Mouse (Mus musculus): ENCODE measurements around the gene Frmd4a. TPM values are rescaled to one million over a fixed set of nuclear protein-coding genes. Genes with fewer than 3 reads are reported as not detected.

The Frmd4a gene
- polyA plus RNA-seq, 1 experiment from 2014 or later, result 64.3 TPM

- WGBS, result 88% methylated on average over 5 of the region's 5 CpGs
- Histone ChIP-seq H3K27me3 (ENCODE audit: low read depth, poor library complexity, severe bottlenecking) (no peaks in the 10 kb centered on the region), H3K36me3 (peaks cover 65% of the 10 kb centered on the region), H3K27ac (no peak overlapping the region), H3K4me3 (no peak overlapping the region), H3K9me3 (replicated peaks) (no peaks in the 10 kb centered on the region), H3K4me1 (peaks cover 15% of the 10 kb centered on the region)
- no peak for DNase-seq (ENCODE audit: low spot score)
Observed at GRCm38 (mm10) chr2:4509739-4510138, 492.2 kb downstream of the Frmd4a start.

GRCm38 (mm10) chr2:4510208-4511079 lies 492.9 kb downstream of the Frmd4a start:
- H3K27ac ChIP-seq, result no peak overlapping the region
- H3K9me3 ChIP-seq (replicated peaks), result no peaks in the 10 kb centered on the region
- H3K36me3 ChIP-seq, result peaks cover 67% of the 10 kb centered on the region
- 77% methylated on average over 11 of the region's 11 CpGs for WGBS
- DNase-seq (ENCODE audit: low spot score), result no peak
- no peaks in the 10 kb centered on the region for H3K27me3 ChIP-seq (ENCODE audit: low read depth, poor library complexity, severe bottlenecking)
- H3K4me3 ChIP-seq, result no peak overlapping the region
- H3K4me1 ChIP-seq, result peaks cover 15% of the 10 kb centered on the region

DNA sequence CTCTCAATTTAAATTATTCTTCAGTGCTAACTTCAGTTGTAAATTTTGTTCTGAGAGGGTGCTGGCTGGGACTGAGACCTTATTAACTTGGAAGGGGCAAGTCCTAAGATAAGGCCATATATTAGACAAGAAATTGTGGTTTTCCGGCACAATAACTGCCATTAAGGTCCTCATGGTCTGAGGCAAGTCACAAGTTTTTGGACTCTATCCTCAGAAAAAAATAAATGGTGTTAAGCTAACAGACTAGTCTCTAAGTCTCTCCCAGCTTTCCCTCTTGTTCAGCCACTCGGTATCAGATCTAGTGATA lies 493.5 kb downstream of the Frmd4a start:
- no peaks in the 10 kb centered on the region for H3K9me3 ChIP-seq (replicated peaks)
- no peak for DNase-seq (ENCODE audit: low spot score)
- H3K36me3 ChIP-seq, result peaks cover 67% of the 10 kb centered on the region
- H3K27me3 ChIP-seq (ENCODE audit: low read depth, poor library complexity, severe bottlenecking), result no peaks in the 10 kb centered on the region
- H3K27ac ChIP-seq, result no peak overlapping the region
- peaks cover 15% of the 10 kb centered on the region for H3K4me1 ChIP-seq
- 89% methylated on average over 2 of the region's 2 CpGs for WGBS
- no peak overlapping the region for H3K4me3 ChIP-seq

DNA sequence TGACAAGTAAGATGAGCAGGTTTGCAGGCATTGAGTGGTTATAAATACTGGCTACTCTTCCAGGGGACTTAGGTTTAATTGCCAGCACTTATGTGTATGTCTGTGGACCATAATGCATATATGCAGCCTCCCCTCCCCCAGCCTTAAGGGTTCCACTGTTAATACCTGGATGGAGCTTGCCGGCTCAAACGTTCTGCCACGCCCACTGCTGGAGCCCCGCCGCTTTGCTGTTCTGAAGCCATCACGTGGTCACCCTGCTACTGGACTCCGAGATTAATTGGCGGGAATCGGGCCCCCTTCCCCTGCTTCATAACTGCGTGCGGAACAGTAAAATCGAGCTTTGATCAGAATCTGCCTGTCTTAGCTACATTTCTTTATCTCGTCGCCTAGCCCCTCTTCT lies 495.1 kb downstream of the Frmd4a start:
- H3K4me1 ChIP-seq, result peaks cover 20% of the 10 kb centered on the region
- H3K27ac ChIP-seq, result no peak overlapping the region
- peaks cover 58% of the 10 kb centered on the region for H3K36me3 ChIP-seq
- no peaks in the 10 kb centered on the region for H3K9me3 ChIP-seq (replicated peaks)
- H3K27me3 ChIP-seq (ENCODE audit: low read depth, poor library complexity, severe bottlenecking), result no peaks in the 10 kb centered on the region
- no peak for DNase-seq (ENCODE audit: low spot score)
- H3K4me3 ChIP-seq, result no peak overlapping the region
- WGBS, result 51% methylated on average over 14 of the region's 14 CpGs

DNA sequence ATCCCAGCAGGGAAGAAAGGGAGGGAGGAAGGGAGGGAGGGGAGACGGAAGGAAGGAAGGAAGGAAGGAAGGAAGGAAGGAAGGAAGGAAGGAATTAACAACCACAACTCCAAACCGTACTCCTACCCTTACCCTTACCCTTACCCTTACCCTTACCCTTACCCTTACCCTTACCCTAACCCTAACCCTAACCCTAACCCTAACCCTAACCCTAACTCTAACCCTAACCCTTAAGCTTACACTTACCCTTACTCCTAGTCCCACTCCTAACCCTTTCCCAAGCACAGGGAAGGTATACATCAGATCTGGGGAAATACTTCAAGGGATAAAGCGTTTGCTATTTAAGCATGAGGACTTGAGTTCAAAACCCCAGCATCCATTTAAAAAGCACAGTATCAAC lies 498.4 kb downstream of the Frmd4a start:
- Histone ChIP-seq H3K9me3 (replicated peaks) (no peaks in the 10 kb centered on the region), H3K36me3 (peaks cover 61% of the 10 kb centered on the region), H3K27me3 (ENCODE audit: low read depth, poor library complexity, severe bottlenecking) (no peaks in the 10 kb centered on the region), H3K4me3 (no peak overlapping the region), H3K27ac (no peak overlapping the region), H3K4me1 (peaks cover 11% of the 10 kb centered on the region)
- DNase-seq (ENCODE audit: low spot score), result no peak
- WGBS, result 88% methylated on average over 3 of the region's 3 CpGs

- DNase-seq (ENCODE audit: low spot score), result no peak
- no peak overlapping the region for H3K27ac ChIP-seq
Observed at GRCm38 (mm10) chr2:4516819-4517552, 499.5 kb downstream of the Frmd4a start.

DNA sequence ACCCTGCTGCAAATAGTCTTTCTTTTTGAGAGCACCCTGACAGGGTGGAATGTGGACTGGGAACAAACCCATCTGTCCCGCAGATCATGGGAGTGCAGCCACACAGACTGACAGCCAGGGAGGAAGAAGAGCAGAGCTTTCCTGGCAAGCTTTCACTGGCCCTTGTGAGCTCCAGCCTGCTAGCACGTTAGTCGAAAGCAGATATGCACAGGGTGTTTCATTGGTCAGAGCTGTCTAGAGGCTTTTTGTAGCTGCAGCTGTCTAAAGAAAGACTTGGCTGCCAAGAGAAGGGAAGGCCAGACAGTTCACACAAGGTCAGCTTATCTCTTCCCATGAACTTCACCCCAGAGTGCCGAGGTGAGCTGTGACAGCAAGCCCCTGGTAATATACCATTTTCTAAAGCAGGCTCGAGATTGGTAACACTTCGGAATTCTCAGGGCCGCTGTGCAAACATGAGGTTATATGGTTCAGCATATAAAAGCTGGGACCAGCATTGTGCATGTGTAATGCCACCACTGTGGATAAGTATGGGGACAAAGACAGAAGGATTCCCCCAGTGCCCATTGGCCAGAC lies 500.1 kb downstream of the Frmd4a start:
- Histone ChIP-seq H3K4me1 (peaks cover 9% of the 10 kb centered on the region), H3K27me3 (ENCODE audit: low read depth, poor library complexity, severe bottlenecking) (no peaks in the 10 kb centered on the region), H3K4me3 (no peak overlapping the region), H3K27ac (0 out of 2 replicates have a peak overlapping the region, but pooled peaks have one; percentile 34), H3K9me3 (replicated peaks) (no peaks in the 10 kb centered on the region), H3K36me3 (peaks cover 76% of the 10 kb centered on the region)
- DNase-seq (ENCODE audit: low spot score), result no peak
- WGBS, result 60% methylated on average over 7 of the region's 7 CpGs

More at GRCm38 (mm10) chr2:4516819-4517552, 499.5 kb downstream of the Frmd4a start:
- Histone ChIP-seq H3K4me1 (peaks cover 11% of the 10 kb centered on the region), H3K9me3 (replicated peaks) (no peaks in the 10 kb centered on the region), H3K36me3 (peaks cover 71% of the 10 kb centered on the region), H3K4me3 (no peak overlapping the region), H3K27me3 (ENCODE audit: low read depth, poor library complexity, severe bottlenecking) (no peaks in the 10 kb centered on the region)
- WGBS, result 70% methylated on average over 7 of the region's 7 CpGs

- peaks cover 16% of the 10 kb centered on the region for H3K4me1 ChIP-seq
- DNase-seq (ENCODE audit: low spot score), result no peak
- peaks cover 67% of the 10 kb centered on the region for H3K36me3 ChIP-seq
- no peaks in the 10 kb centered on the region for H3K27me3 ChIP-seq (ENCODE audit: low read depth, poor library complexity, severe bottlenecking)
- no peaks in the 10 kb centered on the region for H3K9me3 ChIP-seq (replicated peaks)
- H3K27ac ChIP-seq, result no peak overlapping the region
- H3K4me3 ChIP-seq, result no peak overlapping the region
Observed at GRCm38 (mm10) chr2:4518549-4518948, 501.0 kb downstream of the Frmd4a start.

- H3K9me3 ChIP-seq (replicated peaks), result no peaks in the 10 kb centered on the region
- peak overlapping the region; percentile 36; the same call in 1 of the 2 replicates for H3K27ac ChIP-seq
- WGBS, result 11% methylated on average over 1 of the region's 1 CpGs
- H3K27me3 ChIP-seq (ENCODE audit: low read depth, poor library complexity, severe bottlenecking), result no peaks in the 10 kb centered on the region
- peaks cover 68% of the 10 kb centered on the region for H3K36me3 ChIP-seq
- H3K4me3 ChIP-seq, result no peak overlapping the region
- H3K4me1 ChIP-seq, result peaks cover 14% of the 10 kb centered on the region
- DNase-seq (ENCODE audit: low spot score), result no peak
Observed at GRCm38 (mm10) chr2:4522769-4523487, 505.4 kb downstream of the Frmd4a start.

DNA sequence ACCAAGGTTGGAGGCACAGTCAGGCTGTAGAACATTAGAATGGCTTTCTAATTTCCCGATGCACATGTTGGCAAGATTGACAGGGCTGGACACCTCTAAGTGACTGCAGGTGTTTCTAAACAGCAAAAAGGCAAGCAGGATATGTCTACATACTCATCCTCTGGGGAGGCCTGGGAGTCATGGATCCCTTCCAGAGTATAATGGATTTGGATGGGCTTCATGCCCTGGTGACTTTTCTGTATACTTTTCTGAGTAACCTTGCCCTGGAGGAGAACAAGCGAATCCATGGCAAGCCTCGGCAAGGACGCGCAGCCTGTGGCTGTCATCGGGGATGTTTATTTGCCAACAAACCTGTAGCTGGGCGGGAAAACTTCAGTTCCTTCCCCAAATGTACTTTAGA lies 509.6 kb downstream of the Frmd4a start:
- WGBS, result 88% methylated on average over 7 of the region's 7 CpGs
- no peaks in the 10 kb centered on the region for H3K9me3 ChIP-seq (replicated peaks)
- no peak for DNase-seq (ENCODE audit: low spot score)
- no peak overlapping the region for H3K4me3 ChIP-seq
- H3K36me3 ChIP-seq, result peaks cover 65% of the 10 kb centered on the region
- no peaks in the 10 kb centered on the region for H3K27me3 ChIP-seq (ENCODE audit: low read depth, poor library complexity, severe bottlenecking)
- H3K4me1 ChIP-seq, result peaks cover 17% of the 10 kb centered on the region
- H3K27ac ChIP-seq, result no peak overlapping the region

DNA sequence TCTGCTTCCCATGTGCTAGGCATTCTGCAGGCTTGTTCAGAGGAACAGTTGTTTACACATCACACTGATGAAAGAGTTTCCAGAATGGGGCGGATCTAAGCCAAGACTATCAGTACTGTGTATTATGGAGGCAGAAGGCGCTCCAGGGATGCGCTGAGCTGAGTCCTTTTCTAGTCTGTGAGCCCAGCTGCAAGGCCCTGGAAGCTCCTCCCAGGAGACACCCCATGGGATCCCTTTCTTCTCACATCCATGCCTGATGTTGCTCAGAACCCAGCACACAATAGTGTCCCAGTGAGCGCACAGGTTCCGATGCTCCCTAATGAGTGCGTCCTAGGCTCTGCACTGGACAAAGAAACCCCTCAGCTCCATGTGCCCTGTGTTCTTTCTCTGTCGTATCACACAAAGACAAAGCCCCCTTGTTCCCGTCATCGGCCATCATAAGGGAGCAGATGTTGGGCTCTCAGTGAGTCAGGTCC lies 511.8 kb downstream of the Frmd4a start:
- Histone ChIP-seq H3K36me3 (peaks cover 76% of the 10 kb centered on the region), H3K4me3 (no peak overlapping the region), H3K4me1 (0 out of 2 replicates have a peak, but pooled peaks cover 3% of the 10 kb centered on the region), H3K9me3 (replicated peaks) (no peaks in the 10 kb centered on the region), H3K27me3 (ENCODE audit: low read depth, poor library complexity, severe bottlenecking) (no peaks in the 10 kb centered on the region), H3K27ac (peak overlapping the region; percentile 54)
- no peak for DNase-seq (ENCODE audit: low spot score)
- 82% methylated on average over 9 of the region's 9 CpGs for WGBS

DNA sequence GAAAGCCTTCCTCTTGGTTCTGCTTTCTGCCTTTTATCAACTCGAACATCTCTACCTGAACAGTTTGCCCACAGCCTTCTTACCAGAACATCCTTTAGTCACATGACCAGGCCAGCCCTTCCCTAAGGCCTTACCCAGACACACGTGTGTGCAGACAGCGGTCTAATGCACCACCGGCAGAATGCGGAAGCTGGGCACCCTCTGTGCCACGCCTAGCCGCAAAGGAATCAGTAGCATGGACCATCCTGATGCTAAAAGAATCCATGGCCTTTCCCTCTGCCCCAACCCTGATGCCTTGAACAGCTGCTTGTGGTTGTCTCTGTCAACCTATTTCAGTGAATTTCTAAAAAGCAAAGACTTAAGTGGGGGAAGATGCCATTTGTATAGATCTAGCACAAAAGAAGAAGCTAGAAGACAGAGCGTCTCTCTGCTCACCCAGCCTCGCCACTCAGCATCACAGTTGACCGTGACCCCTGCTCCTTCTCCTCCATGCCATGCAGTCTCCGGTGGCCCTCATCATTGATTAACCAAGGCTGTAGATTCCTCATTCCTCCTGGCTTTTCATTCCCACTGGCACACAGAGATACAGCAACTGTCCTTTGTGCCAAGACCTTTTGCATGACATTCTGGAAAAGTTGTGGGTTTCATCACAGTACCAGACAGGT lies 514.1 kb downstream of the Frmd4a start:
- 93% methylated on average over 11 of the region's 11 CpGs for WGBS
- H3K36me3 ChIP-seq, result peaks cover 83% of the 10 kb centered on the region

More for the DNA sequence above, 514.1 kb downstream of the Frmd4a start:
- Histone ChIP-seq H3K4me1 (0 out of 2 replicates have a peak, but pooled peaks cover 3% of the 10 kb centered on the region), H3K9me3 (replicated peaks) (no peaks in the 10 kb centered on the region), H3K4me3 (no peak overlapping the region), H3K27ac (no peak overlapping the region), H3K27me3 (ENCODE audit: low read depth, poor library complexity, severe bottlenecking) (no peaks in the 10 kb centered on the region)
- no peak for DNase-seq (ENCODE audit: low spot score)

Data from limb, embryonic 10.5 days (tissue).